Mouse (Mus musculus): ENCODE measurements at regions not wholly inside any gene's neighbourhood (a gene's known extent, or its start where the extent isn't known, plus 50 kb on each side); places are given as distances from the start of the nearest gene placed in this dataset.

GRCm38 (mm10) chr8:26526474-26527185, 407.3 kb downstream of the Gm45692 start:
- no peak for DNase-seq

GRCm38 (mm10) chr8:26527186-26527580, 407.8 kb downstream of the Gm45692 start:
- no peak for DNase-seq

DNA sequence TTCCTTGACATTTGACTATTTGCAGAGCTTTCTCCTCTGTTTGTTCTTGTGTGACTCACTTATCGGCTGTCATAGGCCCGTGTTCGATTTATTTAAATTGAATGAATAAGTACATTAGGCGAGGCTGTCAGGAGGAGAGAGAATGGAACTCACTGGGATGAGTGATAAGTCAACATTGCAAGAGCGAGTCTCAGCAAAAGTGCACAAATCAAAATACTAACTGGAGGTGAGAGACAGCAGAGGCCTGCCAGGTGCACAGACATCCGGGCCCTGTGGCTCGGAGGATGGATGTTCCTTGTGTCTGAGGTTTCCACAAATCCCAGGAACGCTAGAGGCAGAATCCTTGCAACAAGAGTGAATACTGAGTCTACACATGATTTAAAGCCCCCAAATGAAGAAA, 410.6 kb downstream of the Gm45692 start:
- DNase-seq: no peak

DNA sequence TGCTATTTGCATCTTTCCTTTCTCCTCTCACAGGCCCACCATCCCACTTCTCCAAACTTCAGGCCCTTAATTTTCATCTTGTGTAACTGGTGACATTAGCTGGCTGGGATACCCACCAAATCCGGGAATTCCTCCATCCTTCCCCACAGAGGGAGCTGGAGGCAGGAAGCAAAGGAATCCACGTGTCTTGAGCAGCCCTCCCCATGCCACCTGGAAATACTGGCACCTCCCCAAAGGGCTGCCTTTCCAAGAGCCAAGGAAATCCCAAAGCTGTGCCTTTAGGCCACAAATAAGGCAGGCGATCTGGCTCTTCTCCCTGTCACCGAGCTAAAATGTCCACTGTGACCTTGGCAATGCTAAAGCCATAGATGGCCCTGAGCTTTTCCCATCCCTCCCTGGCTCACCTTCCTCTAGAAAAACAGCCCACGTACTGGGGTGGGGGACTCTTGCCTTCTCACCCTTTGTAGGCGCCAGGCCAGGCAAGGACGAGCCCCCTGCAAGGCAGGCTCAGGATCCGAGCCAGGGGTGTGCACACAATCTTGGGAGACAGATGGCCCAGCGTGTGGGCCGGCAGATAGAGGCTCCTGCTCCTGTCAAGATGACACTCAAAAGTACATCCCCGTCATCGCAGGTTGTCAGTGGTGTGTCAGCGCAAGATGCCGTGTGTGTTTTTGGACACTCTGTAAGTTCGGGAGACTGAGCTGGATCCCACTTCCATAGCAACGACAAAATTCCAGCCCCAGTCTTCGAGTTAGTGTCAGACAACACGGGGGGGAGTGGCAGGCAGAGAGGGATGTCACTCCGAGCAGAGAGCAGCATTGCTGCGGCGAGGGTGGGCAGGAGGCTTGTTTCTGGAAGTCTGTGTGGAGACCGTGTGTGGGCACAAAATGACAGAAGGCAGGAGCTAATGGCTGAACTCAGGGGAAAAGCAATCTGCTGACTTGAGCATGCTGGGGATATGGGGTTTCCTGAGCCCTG, 414.4 kb downstream of the Gm45692 start:
- peak; percentile 97 to 98 for DNase-seq

DNA sequence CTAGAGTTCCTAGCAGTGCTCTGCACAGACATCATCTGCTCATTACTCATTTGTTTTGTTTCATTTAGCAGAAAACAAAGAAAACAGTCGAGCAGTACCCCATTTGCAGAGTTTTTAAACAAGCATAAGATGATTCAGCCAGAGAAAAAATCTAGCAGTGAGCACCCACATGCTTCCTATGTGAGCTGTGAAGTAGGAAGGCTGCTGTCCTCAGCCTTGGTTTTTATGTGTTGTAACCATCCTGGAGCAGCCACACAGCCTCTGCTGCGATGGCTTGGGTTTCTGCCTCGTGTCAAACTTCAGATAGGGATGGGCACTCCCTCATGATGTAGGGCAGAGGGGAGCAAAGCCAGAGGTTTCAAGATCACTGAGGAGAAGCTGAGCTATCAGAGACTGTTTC, 416.5 kb downstream of the Gm45692 start:
- DNase-seq: no peak

DNA sequence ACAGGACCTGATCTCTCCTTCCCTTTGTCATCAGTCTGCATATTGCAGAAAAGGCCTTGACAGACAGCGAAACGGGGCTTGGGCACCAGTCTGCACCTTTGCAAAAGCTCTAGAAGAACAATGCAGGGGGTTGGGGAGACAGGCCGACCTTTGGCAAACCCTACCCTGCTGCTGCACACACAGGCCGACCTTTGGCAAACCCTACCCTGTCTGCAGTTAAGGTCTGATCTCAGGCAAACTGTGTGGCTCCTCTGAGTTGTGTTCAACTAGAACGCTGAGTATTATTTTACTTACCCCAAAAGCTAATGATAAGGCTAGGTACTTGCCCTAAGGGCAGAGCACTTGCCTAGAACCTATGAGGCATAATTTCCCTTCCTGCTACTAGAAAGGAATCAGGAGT, 423.4 kb upstream of the Zfp703 start:
- no peak for DNase-seq

DNA sequence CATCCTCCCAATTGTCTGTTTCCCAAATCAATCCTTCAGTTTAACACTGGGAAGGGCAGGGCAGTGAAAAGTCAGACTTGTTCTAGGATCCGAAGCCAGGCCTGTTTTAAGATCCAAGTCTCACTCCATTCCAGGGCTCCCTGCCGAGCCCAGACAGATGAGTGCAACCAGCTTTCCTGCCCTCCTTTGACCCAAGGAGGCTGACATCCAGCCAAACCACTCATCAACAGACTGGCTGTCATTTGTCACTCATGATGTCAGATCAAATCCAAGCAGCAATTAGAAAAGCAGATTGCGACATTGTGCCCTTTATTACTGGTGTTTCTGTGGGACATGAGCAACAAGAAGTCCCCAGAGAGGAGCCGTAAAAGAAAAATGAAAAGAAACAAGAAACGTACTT, 417.9 kb upstream of the Zfp703 start:
- peak in 1 of 2 experiments; percentile 18 for DNase-seq

DNA sequence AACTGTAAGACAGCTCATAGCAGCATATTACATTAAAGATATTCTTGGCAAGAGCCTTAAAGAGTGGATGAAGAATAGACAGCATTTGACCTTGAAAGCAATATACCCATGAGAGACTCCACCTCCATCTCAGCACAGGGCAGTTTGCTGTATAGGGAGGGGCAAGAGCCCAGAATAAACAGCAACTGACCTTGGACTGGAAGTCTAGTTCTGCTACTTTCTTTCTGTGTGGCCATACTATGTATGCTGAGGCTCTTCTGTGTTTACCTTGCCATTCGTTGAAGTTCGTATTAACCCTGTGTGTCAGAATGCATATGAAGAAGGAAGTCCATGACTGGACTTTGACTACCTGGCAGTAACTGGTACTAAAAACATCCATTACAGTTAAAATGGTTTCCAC, 414.0 kb upstream of the Zfp703 start:
- DNase-seq: no peak

DNA sequence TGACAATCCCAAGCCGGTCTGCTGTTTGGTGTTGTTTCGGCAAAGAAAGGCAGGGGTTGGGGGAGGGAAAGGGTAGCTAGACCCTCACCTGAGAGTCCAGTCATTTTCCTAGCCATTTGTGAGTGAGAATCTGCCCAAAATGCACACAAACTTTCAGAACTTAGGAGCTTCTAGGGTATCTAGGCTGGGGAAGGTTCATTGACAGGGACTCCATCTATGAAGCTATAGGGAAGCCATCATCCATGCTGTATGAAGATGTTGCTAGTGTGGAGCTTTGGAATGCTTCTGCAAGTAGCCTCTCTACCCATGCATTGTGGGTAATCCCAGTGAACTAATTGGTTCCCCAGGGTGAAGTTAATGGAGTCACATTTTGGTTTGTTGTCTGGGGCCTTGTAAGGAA, 412.9 kb upstream of the Zfp703 start:
- DNase-seq: no peak

DNA sequence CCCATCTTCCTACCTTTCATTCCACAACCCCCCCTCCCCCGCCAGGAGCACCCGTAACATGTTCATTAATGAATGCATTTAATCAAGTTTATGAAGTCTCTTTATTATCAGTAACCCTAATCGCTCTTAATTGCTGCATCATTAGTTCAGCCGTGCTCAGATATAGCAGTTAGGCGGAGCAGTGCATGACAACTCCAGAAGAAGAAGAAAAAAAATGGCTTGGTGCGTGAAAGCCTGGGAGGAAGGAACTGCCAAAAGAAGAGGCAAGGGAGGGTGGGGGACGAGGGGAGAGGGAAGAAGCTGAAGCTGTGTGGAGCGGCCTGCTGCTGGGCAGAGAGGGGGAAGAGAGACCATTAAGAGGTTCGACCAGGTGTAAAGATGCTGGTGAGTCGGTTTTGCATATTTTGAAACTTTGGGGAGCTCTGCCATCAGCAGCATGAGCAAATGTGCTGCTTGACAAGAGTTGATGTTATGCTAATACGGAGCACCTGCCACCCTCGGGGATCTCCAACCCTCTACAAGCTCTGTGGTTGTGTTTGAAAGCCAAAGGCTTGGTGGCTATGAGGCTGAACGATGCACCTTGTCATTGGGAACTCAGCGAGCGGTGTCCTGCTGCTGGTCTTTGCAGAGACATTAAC, 408.6 kb upstream of the Zfp703 start:
- no peak for DNase-seq

DNA sequence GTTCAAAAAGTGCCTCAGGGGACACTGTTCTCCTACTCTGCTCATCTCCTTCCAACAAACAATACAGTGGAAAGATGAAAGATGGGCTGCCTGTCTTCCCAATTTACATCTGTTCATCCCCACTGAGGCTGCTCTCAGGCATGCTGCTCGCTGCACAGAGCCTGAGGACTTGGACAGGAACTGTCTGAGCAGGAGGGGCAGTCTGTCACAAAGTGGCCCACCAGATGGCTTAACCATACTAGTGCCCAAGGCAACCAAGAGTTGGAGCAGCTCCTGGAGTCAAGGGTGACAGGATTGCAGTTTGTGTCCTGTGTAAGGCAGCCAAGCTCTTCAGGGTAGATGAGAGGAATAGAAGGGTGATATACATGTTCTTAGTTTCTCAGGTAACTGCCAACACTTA, 388.3 kb upstream of the Zfp703 start:
- peak; percentile 76 to 85 for DNase-seq

- DNase-seq: no peak
These were observed 386.4 kb upstream of the Zfp703 start for GRCm38 (mm10) chr8:26590591-26591212.

DNA sequence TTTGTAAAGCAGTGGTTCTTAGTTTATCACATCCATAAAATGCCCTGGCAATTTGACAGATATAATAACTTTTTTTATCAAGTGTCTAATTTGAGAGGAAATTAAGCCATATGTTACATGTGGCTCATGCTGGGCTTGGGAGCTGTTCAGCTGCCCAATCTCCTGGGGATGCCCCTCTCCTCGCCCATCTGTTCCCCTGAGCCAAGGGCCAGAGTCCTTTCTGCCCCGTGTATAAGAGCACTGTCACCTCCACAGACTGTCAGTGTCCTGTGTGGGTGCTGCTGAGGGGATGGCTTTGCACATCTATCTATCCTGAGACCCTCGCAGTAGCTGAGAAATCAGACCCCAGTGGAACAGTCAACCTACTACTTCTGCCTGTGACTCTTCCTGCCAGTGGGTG, 385.9 kb upstream of the Zfp703 start:
- DNase-seq: peak; percentile 65 to 87

GRCm38 (mm10) chr8:26593536-26594368, 383.4 kb upstream of the Zfp703 start:
- peak in 1 of 2 experiments; percentile 48 for DNase-seq

GRCm38 (mm10) chr8:26594369-26594920, 382.7 kb upstream of the Zfp703 start:
- DNase-seq: no peak

- DNase-seq: no peak
These were observed 381.6 kb upstream of the Zfp703 start for GRCm38 (mm10) chr8:26595431-26596018.

GRCm38 (mm10) chr8:26596665-26597362, 380.3 kb upstream of the Zfp703 start:
- no peak for DNase-seq

DNA sequence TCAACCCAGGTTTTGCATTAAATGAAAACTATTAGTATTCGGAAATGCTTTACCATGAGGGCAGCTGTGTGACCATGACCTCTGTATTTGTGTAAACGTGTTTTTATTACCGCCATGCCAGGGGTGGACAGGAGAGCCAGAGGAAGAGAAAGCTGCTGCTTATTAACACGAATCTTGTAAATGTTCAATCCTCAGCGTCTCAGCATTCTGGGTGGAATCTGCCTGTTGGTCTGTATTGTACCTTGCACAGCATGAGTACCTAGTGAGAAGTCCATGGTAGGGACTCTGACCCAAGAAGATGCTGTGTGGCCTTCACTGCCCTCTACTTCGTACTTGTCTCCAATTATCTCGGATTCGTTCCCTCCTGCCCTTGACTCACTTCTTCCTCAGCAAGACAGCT, 378.6 kb upstream of the Zfp703 start:
- no peak for DNase-seq

- DNase-seq: no peak
These were observed 377.0 kb upstream of the Zfp703 start for GRCm38 (mm10) chr8:26600127-26600526.

- no peak for DNase-seq
These were observed 369.1 kb upstream of the Zfp703 start for GRCm38 (mm10) chr8:26608001-26608400.

DNA sequence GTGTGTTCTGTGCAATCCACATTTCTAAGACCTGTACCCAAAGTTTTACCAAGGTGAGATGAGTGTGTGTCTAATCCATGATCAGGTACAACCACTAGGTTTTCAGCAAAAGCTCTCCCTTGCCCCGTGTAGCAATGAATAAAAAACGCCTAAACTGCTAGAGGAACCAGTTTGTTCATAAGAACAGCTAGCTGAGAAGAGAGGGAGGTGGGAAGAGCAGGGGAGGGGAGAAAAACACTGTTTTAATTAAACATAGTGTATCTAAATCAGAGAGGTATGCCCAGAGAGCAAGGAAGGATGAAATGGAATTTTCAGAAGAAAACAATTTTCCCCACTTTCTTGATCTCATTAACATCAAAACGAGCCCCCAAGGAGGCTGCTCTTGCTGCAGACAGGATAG, 368.5 kb upstream of the Zfp703 start:
- DNase-seq: no peak
